Mouse (Mus musculus) liver, embryonic 14.5 days (tissue): Measurements from ENCODE around the gene Bcl9l.

Source experiments
- CTCF ChIP-seq: IDR thresholded peaks from 2 replicates; pipeline ENCODE4 v1.5.1; 2016; ENCODE audit warnings: antibody characterized with exemption, low read depth, control low read depth
- EP300 ChIP-seq: IDR thresholded peaks from 2 replicates; pipeline ENCODE4 v1.6.1; 2016; ENCODE audit warnings: antibody characterized with exemption, low read depth

DNA sequence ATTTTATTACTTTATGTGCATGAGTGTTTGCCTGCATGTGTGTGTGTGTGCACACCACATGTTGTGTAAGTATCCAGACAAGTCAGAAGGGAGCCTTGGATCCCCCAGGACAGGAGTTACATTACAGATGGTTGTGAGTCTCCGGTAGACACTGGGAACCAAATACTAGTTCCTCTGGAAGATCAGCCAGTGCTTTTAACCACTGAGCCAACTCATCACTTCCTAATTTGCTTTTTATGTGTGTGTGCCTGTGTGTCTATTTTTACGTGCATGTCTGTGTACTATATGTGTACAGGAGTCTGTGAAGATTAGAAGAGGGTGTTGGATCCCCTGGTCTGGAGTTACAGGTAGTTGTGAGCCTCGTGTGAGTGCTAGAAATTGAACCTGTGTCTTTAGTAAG lies 58.1 kb downstream of the Bcl9l start:
- TF ChIP-seq CTCF = no peak
- no peak for TF ChIP-seq EP300
